Mouse (Mus musculus) E14TG2a.4 (cell line): ENCODE data around the gene Lrrk1.

Source experiments
- H3K27me3 ChIP-seq: 2 replicates; pipeline ENCODE4 v1.6.1; 2014; ENCODE audit warnings: low read length, control low read depth; ENCODE audit not compliant: insufficient read depth
- H3K36me3 ChIP-seq: 2 replicates; pipeline ENCODE4 v1.6.1; 2014; ENCODE audit warnings: low read length, control low read depth; ENCODE audit not compliant: insufficient read depth
- H3K4me1 ChIP-seq: replicated peaks from 2 replicates; pipeline ENCODE4 v1.6.1; 2014; ENCODE audit warnings: low read depth, low read length, control low read depth
- H3K4me3 ChIP-seq: replicated peaks from 2 replicates; pipeline ENCODE4 v1.5.1; 2014; ENCODE audit warnings: mild to moderate bottlenecking, low read length
- H3K9me3 ChIP-seq: 2 replicates; pipeline ENCODE4 v1.6.1; 2014; ENCODE audit warnings: low read length, control low read depth
- CTCF ChIP-seq: conservative IDR thresholded peaks from 2 replicates; pipeline ENCODE4 v1.5.1; 2014; ENCODE audit warnings: low read length
- NANOG ChIP-seq: IDR thresholded peaks from 2 replicates; pipeline ENCODE4 v1.6.1; 2014; ENCODE audit warnings: borderline replicate concordance, low read length, mixed read lengths
- POU5F1 ChIP-seq: IDR thresholded peaks from 2 replicates; pipeline ENCODE4 v1.6.1; 2014; ENCODE audit warnings: low read length, borderline replicate concordance

Gene Lrrk1

GRCm38 (mm10) chr7:66296921-66297655, 91.1 kb downstream of the Lrrk1 start:
- peaks cover 28% of the 10 kb centered on the region for H3K4me1 ChIP-seq
- TF ChIP-seq CTCF (no peak), NANOG (no peak), POU5F1 (no peak)
- peaks cover 14% of the 10 kb centered on the region for H3K27me3 ChIP-seq
- no peaks in the 10 kb centered on the region for H3K9me3 ChIP-seq
- H3K36me3 ChIP-seq: no peaks in the 10 kb centered on the region
- no peak overlapping the region for H3K4me3 ChIP-seq

GRCm38 (mm10) chr7:66292552-66293376, 95.4 kb downstream of the Lrrk1 start:
- no peaks in the 10 kb centered on the region for H3K9me3 ChIP-seq
- H3K4me3 ChIP-seq: no peak overlapping the region
- H3K4me1 ChIP-seq: peaks cover 53% of the 10 kb centered on the region
- TF ChIP-seq NANOG (no peak), CTCF (no peak), POU5F1 (no peak)
- H3K27me3 ChIP-seq: peaks cover 39% of the 10 kb centered on the region
- no peaks in the 10 kb centered on the region for H3K36me3 ChIP-seq

- Histone ChIP-seq H3K4me1 (peaks cover 47% of the 10 kb centered on the region), H3K4me3 (no peak overlapping the region), H3K9me3 (peaks cover 5% of the 10 kb centered on the region; the same call in 1 of the 2 replicates), H3K27me3 (peaks cover 46% of the 10 kb centered on the region), H3K36me3 (no peaks in the 10 kb centered on the region)
- TF ChIP-seq CTCF (no peak), NANOG (no peak), POU5F1 (no peak)
These were observed 96.1 kb downstream of the Lrrk1 start for GRCm38 (mm10) chr7:66292010-66292409.

GRCm38 (mm10) chr7:66282984-66283612, 105.1 kb downstream of the Lrrk1 start:
- no peak for TF ChIP-seq NANOG
- TF ChIP-seq CTCF: no peak
- TF ChIP-seq POU5F1: no peak
- Histone ChIP-seq H3K9me3 (peaks cover 5% of the 10 kb centered on the region; the same call in 1 of the 2 replicates), H3K4me3 (no peak overlapping the region), H3K4me1 (peaks cover 60% of the 10 kb centered on the region), H3K36me3 (no peaks in the 10 kb centered on the region), H3K27me3 (peaks cover 52% of the 10 kb centered on the region)

- H3K36me3 ChIP-seq: no peaks in the 10 kb centered on the region
- peaks cover 61% of the 10 kb centered on the region for H3K4me1 ChIP-seq
- peaks cover 47% of the 10 kb centered on the region for H3K27me3 ChIP-seq
These were observed 105.9 kb downstream of the Lrrk1 start for GRCm38 (mm10) chr7:66282265-66282664.

GRCm38 (mm10) chr7:66278001-66278400, 110.1 kb downstream of the Lrrk1 start:
- peaks cover 31% of the 10 kb centered on the region for H3K27me3 ChIP-seq
- H3K36me3 ChIP-seq: no peaks in the 10 kb centered on the region
- peaks cover 51% of the 10 kb centered on the region for H3K4me1 ChIP-seq
- H3K9me3 ChIP-seq: no peaks in the 10 kb centered on the region
- no peak overlapping the region for H3K4me3 ChIP-seq
- TF ChIP-seq CTCF: no peak
- no peak for TF ChIP-seq POU5F1
- TF ChIP-seq NANOG: no peak

More at GRCm38 (mm10) chr7:66282265-66282664, 105.9 kb downstream of the Lrrk1 start:
- no peak overlapping the region for H3K4me3 ChIP-seq
- peaks cover 1% of the 10 kb centered on the region; the same call in 1 of the 2 replicates for H3K9me3 ChIP-seq
- TF ChIP-seq POU5F1 (no peak), CTCF (no peak), NANOG (no peak)

- Histone ChIP-seq H3K9me3 (no peaks in the 10 kb centered on the region), H3K27me3 (peaks cover 22% of the 10 kb centered on the region), H3K4me3 (no peak overlapping the region), H3K36me3 (no peaks in the 10 kb centered on the region), H3K4me1 (peaks cover 20% of the 10 kb centered on the region)
- no peak for TF ChIP-seq NANOG
- TF ChIP-seq POU5F1: no peak
These were observed 114.7 kb downstream of the Lrrk1 start for GRCm38 (mm10) chr7:66273494-66273893.

- Histone ChIP-seq H3K36me3 (no peaks in the 10 kb centered on the region), H3K4me3 (no peak overlapping the region)
These were observed 116.9 kb downstream of the Lrrk1 start for GRCm38 (mm10) chr7:66271226-66271625.

More at GRCm38 (mm10) chr7:66271226-66271625, 116.9 kb downstream of the Lrrk1 start:
- Histone ChIP-seq H3K9me3 (no peaks in the 10 kb centered on the region), H3K4me1 (peaks cover 6% of the 10 kb centered on the region), H3K27me3 (peaks cover 34% of the 10 kb centered on the region)
- TF ChIP-seq NANOG (no peak), POU5F1 (no peak), CTCF (no peak; the same call in 1 of the 2 replicates)
